Mouse (Mus musculus): Measurements from ENCODE around the gene Nxnl2.
"Not testable (repeated sequence)": the region's sequence is repeated elsewhere in the genome, so short reads cannot be mapped to it uniquely, and the experiment has no call there.

Nxnl2 gene

GRCm38 (mm10) chr13:51179362-51179761, 8.5 kb downstream of the Nxnl2 start:
- DNase-seq (ENCODE audit: low spot score) = no peak

- no peak for DNase-seq (ENCODE audit: low spot score)
Measured at GRCm38 (mm10) chr13:51182236-51182635, 11.4 kb downstream of the Nxnl2 start.

- no peak for DNase-seq (ENCODE audit: low spot score)
Measured at GRCm38 (mm10) chr13:51184896-51185295, 14.1 kb downstream of the Nxnl2 start.

- DNase-seq (ENCODE audit: low spot score) = no peak
Measured at GRCm38 (mm10) chr13:51190336-51190735, 19.5 kb downstream of the Nxnl2 start.

GRCm38 (mm10) chr13:51191416-51192140, 20.8 kb downstream of the Nxnl2 start:
- DNase-seq (ENCODE audit: low spot score) = no peak

- DNase-seq (ENCODE audit: low spot score) = no peak
Measured at GRCm38 (mm10) chr13:51193893-51194292, 23.1 kb downstream of the Nxnl2 start.

- DNase-seq (ENCODE audit: low spot score) = no peak
Measured at GRCm38 (mm10) chr13:51197699-51198098, 26.9 kb downstream of the Nxnl2 start.

GRCm38 (mm10) chr13:51198186-51198585, 27.4 kb downstream of the Nxnl2 start:
- DNase-seq (ENCODE audit: low spot score) = peak; percentile 34

- not testable (repeated sequence) for DNase-seq (ENCODE audit: low spot score)
Measured at GRCm38 (mm10) chr13:51201985-51202843, 31.4 kb downstream of the Nxnl2 start.

- peak; percentile 38 for DNase-seq (ENCODE audit: low spot score)
Measured at GRCm38 (mm10) chr13:51202844-51203173, 32.0 kb downstream of the Nxnl2 start.

GRCm38 (mm10) chr13:51203467-51203866, 32.6 kb downstream of the Nxnl2 start:
- no peak for DNase-seq (ENCODE audit: low spot score)

GRCm38 (mm10) chr13:51204081-51204480, 33.3 kb downstream of the Nxnl2 start:
- DNase-seq (ENCODE audit: low spot score) = not testable (repeated sequence)

- DNase-seq (ENCODE audit: low spot score) = peak; percentile 59
Measured at GRCm38 (mm10) chr13:51207965-51208364, 37.1 kb downstream of the Nxnl2 start.

GRCm38 (mm10) chr13:51208378-51209100, 37.7 kb downstream of the Nxnl2 start:
- DNase-seq (ENCODE audit: low spot score) = no peak

- no peak for DNase-seq (ENCODE audit: low spot score)
Measured at GRCm38 (mm10) chr13:51210639-51211038, 39.8 kb downstream of the Nxnl2 start.

- DNase-seq (ENCODE audit: low spot score) = no peak
Measured at GRCm38 (mm10) chr13:51214746-51215145, 43.9 kb downstream of the Nxnl2 start.

GRCm38 (mm10) chr13:51220897-51221296, 50.1 kb downstream of the Nxnl2 start:
- DNase-seq (ENCODE audit: low spot score) = no peak

- no peak for DNase-seq (ENCODE audit: low spot score)
Measured at GRCm38 (mm10) chr13:51221425-51222160, 50.8 kb downstream of the Nxnl2 start.

All from left cerebral cortex, adult 11 months (tissue).